In genomic region chr4:62612601-62613501, GRCm38 (mm10) we compare ENCODE assay signal across 9 mouse cellular contexts. TPM values are rescaled to one million over a fixed set of nuclear protein-coding genes. Genes with fewer than 3 reads are reported as not detected.
DNase-seq lines count a peak whose midpoint lies in the region; ATAC-seq and TF ChIP-seq lines count a peak whose summit lies in the region.
"Had no signal": no experiment of that assay in that cellular context is flagged by ENCODE, and none has a peak within 500 bp of the region (broad histone marks: within the 10 kb centered on the region; RNA-seq: fewer than 3 reads in every experiment).

No protein-coding gene starts in this region.

- H3K27me3 ChIP-seq in forebrain, embryonic 12.5 days, result no peaks in the 10 kb centered on the region
- no peaks in the 10 kb centered on the region for H3K27me3 ChIP-seq in lung, embryonic 14.5 days (ENCODE audit: insufficient read depth, low read length)

- H3K9ac ChIP-seq in forebrain, embryonic 12.5 days, result peak overlapping the region; percentile 9; the same call in 1 of the 2 replicates
- no peak overlapping the region for H3K9ac ChIP-seq in lung, embryonic 14.5 days

- peak; percentile 77 for ATAC-seq in forebrain, embryonic 12.5 days (ENCODE audit: low FRiP score)
- no peak for ATAC-seq in lung, embryonic 14.5 days (ENCODE audit: insufficient read depth)

- DNase-seq in ovary, postnatal 36 days (ENCODE audit: low spot score), result peak; percentile 62
- DNase-seq in ovary, postnatal 14 days (ENCODE audit: low spot score), result no peak
- DNase-seq in layer of hippocampus, adult 18-20 months (ENCODE audit: low spot score in 2 of 2), result peak; percentile 84 to 91
- DNase-seq in lung, embryonic 14.5 days, result peak; percentile 41
- DNase-seq in right cerebral cortex, postnatal 14 days, result peak; percentile 70
- no peak for DNase-seq in thymus, postnatal 25 days
- DNase-seq in embryo, embryonic 10.5 days (ENCODE audit: low spot score), result no peak

- peaks cover 52% of the 10 kb centered on the region for H3K4me1 ChIP-seq in forebrain, embryonic 12.5 days
- peaks cover 10% of the 10 kb centered on the region; the same call in 1 of the 2 replicates for H3K4me1 ChIP-seq in lung, embryonic 14.5 days (ENCODE audit: insufficient read depth)

- H3K4me3 ChIP-seq in forebrain, embryonic 12.5 days (replicated peaks), result no peak overlapping the region
- H3K4me3 ChIP-seq in lung, embryonic 14.5 days (ENCODE audit: low read depth, low read length), result no peak overlapping the region

- WGBS in forebrain, embryonic 12.5 days, result 20% methylated on average over 22 of the region's 22 CpGs
- 43% methylated on average over 22 of the region's 22 CpGs for WGBS in lung, embryonic 14.5 days

- peak overlapping the region; percentile 90 for H3K27ac ChIP-seq in forebrain, embryonic 12.5 days
- peak overlapping the region; percentile 21; the same call in 1 of the 2 replicates for H3K27ac ChIP-seq in lung, embryonic 14.5 days (ENCODE audit: low read depth)

- peaks cover 1% of the 10 kb centered on the region; the same call in 1 of the 2 replicates for H3K36me3 ChIP-seq in forebrain, embryonic 12.5 days (replicated peaks)
- H3K36me3 ChIP-seq in lung, embryonic 14.5 days (ENCODE audit: insufficient read depth), result no peaks in the 10 kb centered on the region

- H3K9me3 ChIP-seq in forebrain, embryonic 12.5 days, result no peaks in the 10 kb centered on the region
- no peaks in the 10 kb centered on the region for H3K9me3 ChIP-seq in lung, embryonic 14.5 days (ENCODE audit: low read depth, low read length)

- no peak for TF ChIP-seq CTCF in lung, embryonic 14.5 days (IDR thresholded peaks at IDR 0.05; ENCODE audit: low read depth)

- H3K4me2 ChIP-seq in forebrain, embryonic 12.5 days, result peak overlapping the region; percentile 35
- no peak overlapping the region for H3K4me2 ChIP-seq in lung, embryonic 14.5 days

RNA-seq across cellular contexts. Expression of gene Rgs3, which starts 53.2 kb away (rescaled TPM):
- 54.3 and 60.2 TPM in 2 replicates for polyA plus RNA-seq in forebrain, embryonic 12.5 days (2016; fragmentation: Nextera tagmentation; extraction: Ambion mirVana)
- 10 to 100 TPM; 20.6 to 22.2 TPM for total RNA-seq in layer of hippocampus, adult 18-20 months (2021)
- 37.0 and 39.0 TPM in 2 replicates for polyA plus RNA-seq in lung, embryonic 14.5 days (2014; fragmentation: Nextera tagmentation; extraction: Ambion mirVana)
- total RNA-seq: MEL had no signal

Comparison
In these comparisons a context has a peak if more than half of its experiments do, and no peak if none do; other contexts are left out.
1. DNase-seq: peak in ovary, postnatal 36 days (single experiment), layer of hippocampus, adult 18-20 months (2 of 2), lung, embryonic 14.5 days (single experiment) and right cerebral cortex, postnatal 14 days (single experiment); none in ovary, postnatal 14 days (single experiment), thymus, postnatal 25 days (single experiment) and embryo, embryonic 10.5 days (single experiment).